Comparison of ENCODE assay signal across 34 mouse cellular contexts in the genomic region with DNA sequence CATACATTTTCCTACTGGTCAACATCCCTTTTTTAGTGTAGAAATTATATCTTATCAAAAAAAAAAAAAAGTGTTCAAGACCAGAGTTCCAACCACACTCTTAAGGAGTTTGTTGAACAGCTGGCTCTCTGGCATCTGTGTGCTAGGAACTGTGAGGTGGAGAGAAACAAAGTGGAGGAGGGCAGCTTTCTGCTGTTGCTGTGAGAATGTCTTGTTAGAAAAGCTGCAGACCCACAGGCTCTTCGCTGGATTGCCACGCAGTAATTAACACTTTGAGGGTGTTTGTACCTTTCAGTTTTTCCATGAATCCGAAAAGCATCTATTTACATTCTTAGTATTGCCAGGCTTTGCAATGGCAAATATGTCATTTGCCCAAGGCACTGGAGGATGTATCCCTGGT. TPM values are rescaled to one million over a fixed set of nuclear protein-coding genes. Genes with fewer than 3 reads are reported as not detected.
DNase-seq lines count a peak whose midpoint lies in the region; ATAC-seq and TF ChIP-seq lines count a peak whose summit lies in the region.
"Had no signal": no experiment of that assay in that cellular context is flagged by ENCODE, and none has a peak within 500 bp of the region (broad histone marks: within the 10 kb centered on the region; RNA-seq: fewer than 3 reads in every experiment).

No protein-coding gene starts in this region.

- H3K4me1 ChIP-seq in heart, embryonic 12.5 days (replicated peaks), result peaks cover 51% of the 10 kb centered on the region
- peaks cover 11% of the 10 kb centered on the region; the same call in 1 of the 2 replicates for H3K4me1 ChIP-seq in midbrain, embryonic 11.5 days (ENCODE audit: control insufficient read depth, insufficient read depth, low read length)
- H3K4me1 ChIP-seq in midbrain, postnatal 0 days (ENCODE audit: insufficient read depth, low read length), result peaks cover 3% of the 10 kb centered on the region; the same call in 1 of the 2 replicates
- peaks cover 51% of the 10 kb centered on the region for H3K4me1 ChIP-seq in heart, embryonic 15.5 days (replicated peaks)
- H3K4me1 ChIP-seq: liver, embryonic 12.5 days had no signal

- peak overlapping the region; percentile 91 for H3K4me2 ChIP-seq in heart, embryonic 12.5 days
- H3K4me2 ChIP-seq in midbrain, embryonic 11.5 days, result no peak overlapping the region
- H3K4me2 ChIP-seq in midbrain, postnatal 0 days (ENCODE audit: low read depth, low read length, poor library complexity, severe bottlenecking), result no peak overlapping the region
- H3K4me2 ChIP-seq in heart, embryonic 15.5 days, result peak overlapping the region; percentile 72

- peak overlapping the region; percentile 81; the same call in 1 of the 2 replicates for H3K9ac ChIP-seq in heart, embryonic 12.5 days
- no peak overlapping the region for H3K9ac ChIP-seq in midbrain, embryonic 11.5 days (ENCODE audit: low read length)
- no peak overlapping the region for H3K9ac ChIP-seq in midbrain, postnatal 0 days (replicated peaks; ENCODE audit: low read length, poor library complexity, severe bottlenecking)
- H3K9ac ChIP-seq in heart, embryonic 15.5 days, result no peak overlapping the region
- H3K9ac ChIP-seq: embryonic facial prominence, embryonic 12.5 days; hindbrain, embryonic 12.5 days; intestine, embryonic 15.5 days; liver, embryonic 12.5 days; neural tube, embryonic 13.5 days had no signal

- no peak for ATAC-seq in heart, embryonic 12.5 days (ENCODE audit: insufficient number of reproducible peaks, low FRiP score)
- no peak for ATAC-seq in midbrain, embryonic 11.5 days (ENCODE audit: low FRiP score)
- ATAC-seq in midbrain, postnatal 0 days (ENCODE audit: low FRiP score), result no peak
- ATAC-seq in heart, embryonic 15.5 days (replicated peaks; ENCODE audit: insufficient number of reproducible peaks, insufficient read depth, low FRiP score, low read depth), result no peak
- ATAC-seq: liver, embryonic 12.5 days; Patski had no signal

- H3K9me3 ChIP-seq in heart, embryonic 12.5 days (replicated peaks), result no peaks in the 10 kb centered on the region
- H3K9me3 ChIP-seq in midbrain, embryonic 11.5 days (ENCODE audit: control insufficient read depth, low read length), result no peaks in the 10 kb centered on the region
- no peaks in the 10 kb centered on the region for H3K9me3 ChIP-seq in midbrain, postnatal 0 days (ENCODE audit: low read length)
- no peaks in the 10 kb centered on the region for H3K9me3 ChIP-seq in heart, embryonic 15.5 days (replicated peaks)
- H3K9me3 ChIP-seq: embryonic facial prominence, embryonic 12.5 days; G1E; hindbrain, embryonic 12.5 days; intestine, embryonic 15.5 days; liver, embryonic 12.5 days; neural tube, embryonic 13.5 days had no signal

- 22% methylated on average over 3 of the region's 3 CpGs for WGBS in heart, embryonic 12.5 days
- 3% methylated on average over 3 of the region's 3 CpGs for WGBS in midbrain, embryonic 11.5 days
- 6% methylated on average over 3 of the region's 3 CpGs for WGBS in midbrain, postnatal 0 days
- WGBS in heart, embryonic 15.5 days, result 33% methylated on average over 3 of the region's 3 CpGs

- peak overlapping the region; percentile 84; the same call in 1 of the 2 replicates for H3K27ac ChIP-seq in heart, embryonic 12.5 days (ENCODE audit: poor library complexity, severe bottlenecking)
- H3K27ac ChIP-seq in midbrain, embryonic 11.5 days (ENCODE audit: low read depth, low read length), result no peak overlapping the region
- no peak overlapping the region for H3K27ac ChIP-seq in midbrain, postnatal 0 days (ENCODE audit: low read depth, low read length)
- peak overlapping the region; percentile 78; the same call in 1 of the 2 replicates for H3K27ac ChIP-seq in heart, embryonic 15.5 days
- H3K27ac ChIP-seq: embryonic facial prominence, embryonic 12.5 days; gastrocnemius, adult 2 months; hindbrain, embryonic 12.5 days; hindbrain, postnatal 0 days; intestine, embryonic 15.5 days; layer of hippocampus, adult 2 months; liver, embryonic 12.5 days; neural tube, embryonic 13.5 days; stomach, postnatal 0 days had no signal

- no peaks in the 10 kb centered on the region for H3K27me3 ChIP-seq in heart, embryonic 12.5 days (replicated peaks)
- peaks cover 76% of the 10 kb centered on the region for H3K27me3 ChIP-seq in midbrain, embryonic 11.5 days (ENCODE audit: control insufficient read depth, insufficient read depth, low read length)
- peaks cover 66% of the 10 kb centered on the region for H3K27me3 ChIP-seq in midbrain, postnatal 0 days (ENCODE audit: insufficient read depth, low read length)
- H3K27me3 ChIP-seq in heart, embryonic 15.5 days, result peaks cover 14% of the 10 kb centered on the region; the same call in 1 of the 2 replicates

- DNase-seq in embryo, embryonic 9.5 days (ENCODE audit: extremely low spot score), result peak; percentile 16
- DNase-seq in embryo, embryonic 11 days, result no peak
- no peak for DNase-seq in heart, postnatal 4 days
- peak; percentile 88 for DNase-seq in midbrain, embryonic 11.5 days (ENCODE audit: low spot score, missing footprints)
- no peak for DNase-seq in midbrain, postnatal 0 days (ENCODE audit: low spot score)
- no peak for DNase-seq in testis, postnatal 14 days (ENCODE audit: low spot score)
- DNase-seq: adrenal gland, postnatal 10 days; cerebellum, adult 11 months; cerebellum, adult 9-10 months; cerebellum, postnatal 36 days; gastrocnemius, adult 2 months; gastrocnemius, postnatal 36 days; kidney, adult 2 months; kidney, postnatal 36 days; left cerebral cortex, postnatal 4 days; lung, adult 18-20 months; lung, postnatal 10 days; right cerebral cortex, postnatal 4 days; thymus, adult 2 months; thymus, postnatal 36 days had no signal

- H3K36me3 ChIP-seq in heart, embryonic 12.5 days, result no peaks in the 10 kb centered on the region
- no peaks in the 10 kb centered on the region for H3K36me3 ChIP-seq in midbrain, embryonic 11.5 days (ENCODE audit: control insufficient read depth, insufficient read depth, low read length)
- H3K36me3 ChIP-seq in midbrain, postnatal 0 days (ENCODE audit: insufficient read depth, low read length), result no peaks in the 10 kb centered on the region
- no peaks in the 10 kb centered on the region for H3K36me3 ChIP-seq in heart, embryonic 15.5 days
- H3K36me3 ChIP-seq: embryonic facial prominence, embryonic 12.5 days; G1E; hindbrain, embryonic 12.5 days; intestine, embryonic 15.5 days; liver, embryonic 12.5 days; neural tube, embryonic 13.5 days had no signal

- no peak for TF ChIP-seq CTCF in midbrain, postnatal 0 days (IDR thresholded peaks at IDR 0.05)

- H3K4me3 ChIP-seq in heart, embryonic 12.5 days, result no peak overlapping the region
- H3K4me3 ChIP-seq in midbrain, embryonic 11.5 days (ENCODE audit: low read depth, low read length), result no peak overlapping the region
- H3K4me3 ChIP-seq in midbrain, postnatal 0 days (ENCODE audit: low read depth, low read length), result no peak overlapping the region
- H3K4me3 ChIP-seq in heart, embryonic 15.5 days, result no peak overlapping the region
- H3K4me3 ChIP-seq: layer of hippocampus, adult 2 months had no signal

RNA-seq across cellular contexts. Expression of a gene that starts 5.9 kb away (rescaled TPM):
- polyA plus RNA-seq in heart, embryonic 12.5 days (2016; fragmentation: Nextera tagmentation; extraction: Ambion mirVana), result 105 and 111 TPM in 2 replicates
- total RNA-seq in heart, postnatal 4 days (2021), result 100 to 1,000 TPM; 341 to 376 TPM
- 0.07 and 0.08 TPM in 2 replicates for polyA plus RNA-seq in midbrain, embryonic 11.5 days (2014; fragmentation: Nextera tagmentation; extraction: Ambion mirVana)
- total RNA-seq in midbrain, postnatal 0 days (2014; rRNA removed), result 0.24 and 0.33 TPM in 2 replicates
- polyA plus RNA-seq in midbrain, postnatal 0 days (2015; fragmentation: Nextera tagmentation; extraction: Ambion mirVana), result 0.01 TPM in 1 of 2 replicates, not detected in the other
- polyA plus RNA-seq in heart, embryonic 15.5 days (2015; fragmentation: Nextera tagmentation; extraction: Ambion mirVana), result 62.6 and 70.1 TPM in 2 replicates
- total RNA-seq: gastrocnemius, adult 2 months; gastrocnemius, postnatal 36 days; layer of hippocampus, adult 2 months; layer of hippocampus, postnatal 25 days; left cerebral cortex, postnatal 4 days had no signal
- polyA plus RNA-seq: G1E; spleen, adult 2 months; stomach, postnatal 0 days had no signal

Comparison
In these comparisons a context has a peak if more than half of its experiments do, and no peak if none do; other contexts are left out.
1. DNase-seq: peak in embryo, embryonic 9.5 days (single experiment) and midbrain, embryonic 11.5 days (single experiment); none in embryo, embryonic 11 days (single experiment), heart, postnatal 4 days (single experiment), midbrain, postnatal 0 days (single experiment) and testis, postnatal 14 days (single experiment).
2. H3K27ac ChIP-seq: peak in heart, embryonic 12.5 days (single experiment) and heart, embryonic 15.5 days (single experiment); none in midbrain, embryonic 11.5 days (single experiment) and midbrain, postnatal 0 days (single experiment).
3. H3K4me2 ChIP-seq: peak in heart, embryonic 12.5 days (single experiment) and heart, embryonic 15.5 days (single experiment); none in midbrain, embryonic 11.5 days (single experiment) and midbrain, postnatal 0 days (single experiment).
4. RNA of a gene that starts 5.9 kb away (polyA plus RNA-seq): 105 to 111 TPM in heart, embryonic 12.5 days and 62.6 to 70.1 TPM in heart, embryonic 15.5 days; 0.07 to 0.08 TPM in midbrain, embryonic 11.5 days and 0.01 TPM in midbrain, postnatal 0 days; every median in the first group is over 10 times any median in the second.